Mouse (Mus musculus): ENCODE measurements around the gene Fam78b. TPM values are rescaled to one million over a fixed set of nuclear protein-coding genes. Genes with fewer than 3 reads are reported as not detected.

The Fam78b gene
- polyA plus RNA-seq, 1 experiment from 2014 or later, result 16.7 TPM

GRCm38 (mm10) chr1:167001844-167002485 is 748 bp downstream of the Fam78b start:
- WGBS, result 0% methylated on average over 30 of the region's 30 CpGs
- Histone ChIP-seq H3K4me3 (replicated peaks; ENCODE audit: low read depth, low read length) (peak overlapping the region; percentile 81), H3K4me2 (ENCODE audit: low read length) (peak overlapping the region; percentile 77), H3K27me3 (ENCODE audit: control insufficient read depth, insufficient read depth, low read length) (no peaks in the 10 kb centered on the region), H3K4me1 (ENCODE audit: control insufficient read depth, insufficient read depth, low read length) (peaks cover 19% of the 10 kb centered on the region), H3K36me3 (ENCODE audit: control insufficient read depth, insufficient read depth, low read length) (no peaks in the 10 kb centered on the region), H3K9ac (replicated peaks; ENCODE audit: low read length) (peak overlapping the region; percentile 91), H3K27ac (replicated peaks; ENCODE audit: low read depth, low read length) (peak overlapping the region; percentile 97), H3K9me3 (ENCODE audit: control insufficient read depth, low read length) (no peaks in the 10 kb centered on the region)
- DNase-seq, result peak; percentile 70
- ATAC-seq (ENCODE audit: low FRiP score, low TSS enrichment), result no peak

- no peaks in the 10 kb centered on the region for H3K9me3 ChIP-seq (ENCODE audit: control insufficient read depth, low read length)
- peak overlapping the region; percentile 97 for H3K27ac ChIP-seq (replicated peaks; ENCODE audit: low read depth, low read length)
- no peaks in the 10 kb centered on the region for H3K27me3 ChIP-seq (ENCODE audit: control insufficient read depth, insufficient read depth, low read length)
- H3K4me1 ChIP-seq (ENCODE audit: control insufficient read depth, insufficient read depth, low read length), result peaks cover 19% of the 10 kb centered on the region
- H3K36me3 ChIP-seq (ENCODE audit: control insufficient read depth, insufficient read depth, low read length), result no peaks in the 10 kb centered on the region
- 2% methylated on average over 19 of the region's 19 CpGs for WGBS
- H3K4me2 ChIP-seq (ENCODE audit: low read length), result peak overlapping the region; percentile 77
- ATAC-seq (ENCODE audit: low FRiP score, low TSS enrichment), result no peak
- H3K9ac ChIP-seq (replicated peaks; ENCODE audit: low read length), result peak overlapping the region; percentile 91
- H3K4me3 ChIP-seq (replicated peaks; ENCODE audit: low read depth, low read length), result peak overlapping the region; percentile 81
- DNase-seq, result peak; percentile 80
Observed at GRCm38 (mm10) chr1:167002486-167002850, 1.3 kb downstream of the Fam78b start.

GRCm38 (mm10) chr1:167004621-167005020 is 3.4 kb downstream of the Fam78b start:
- 64% methylated on average over 2 of the region's 2 CpGs for WGBS
- Histone ChIP-seq H3K27me3 (ENCODE audit: control insufficient read depth, insufficient read depth, low read length) (no peaks in the 10 kb centered on the region), H3K27ac (replicated peaks; ENCODE audit: low read depth, low read length) (no peak overlapping the region), H3K4me2 (ENCODE audit: low read length) (peak overlapping the region; percentile 27; the same call in 1 of the 2 replicates), H3K9me3 (ENCODE audit: control insufficient read depth, low read length) (no peaks in the 10 kb centered on the region), H3K4me3 (replicated peaks; ENCODE audit: low read depth, low read length) (no peak overlapping the region), H3K9ac (replicated peaks; ENCODE audit: low read length) (no peak overlapping the region), H3K4me1 (ENCODE audit: control insufficient read depth, insufficient read depth, low read length) (peaks cover 19% of the 10 kb centered on the region), H3K36me3 (ENCODE audit: control insufficient read depth, insufficient read depth, low read length) (no peaks in the 10 kb centered on the region)
- DNase-seq (no peak), ATAC-seq (ENCODE audit: low FRiP score, low TSS enrichment) (no peak)

GRCm38 (mm10) chr1:167007341-167007740 is 6.1 kb downstream of the Fam78b start:
- 90% methylated on average over 6 of the region's 6 CpGs for WGBS
- Histone ChIP-seq H3K27ac (replicated peaks; ENCODE audit: low read depth, low read length) (no peak overlapping the region), H3K36me3 (ENCODE audit: control insufficient read depth, insufficient read depth, low read length) (no peaks in the 10 kb centered on the region), H3K4me2 (ENCODE audit: low read length) (no peak overlapping the region), H3K4me1 (ENCODE audit: control insufficient read depth, insufficient read depth, low read length) (peaks cover 19% of the 10 kb centered on the region), H3K4me3 (replicated peaks; ENCODE audit: low read depth, low read length) (no peak overlapping the region), H3K9me3 (ENCODE audit: control insufficient read depth, low read length) (no peaks in the 10 kb centered on the region), H3K27me3 (ENCODE audit: control insufficient read depth, insufficient read depth, low read length) (no peaks in the 10 kb centered on the region), H3K9ac (replicated peaks; ENCODE audit: low read length) (no peak overlapping the region)
- ATAC-seq (ENCODE audit: low FRiP score, low TSS enrichment) (no peak), DNase-seq (no peak)

GRCm38 (mm10) chr1:167010190-167010589 is 9.0 kb downstream of the Fam78b start:
- peaks cover 19% of the 10 kb centered on the region for H3K4me1 ChIP-seq (ENCODE audit: control insufficient read depth, insufficient read depth, low read length)
- no peak for DNase-seq
- whole genome bisulfite sequencing, result 89% methylated on average over 9 of the region's 9 CpGs
- no peak overlapping the region for H3K27ac ChIP-seq (replicated peaks; ENCODE audit: low read depth, low read length)
- H3K36me3 ChIP-seq (ENCODE audit: control insufficient read depth, insufficient read depth, low read length), result no peaks in the 10 kb centered on the region
- no peaks in the 10 kb centered on the region for H3K27me3 ChIP-seq (ENCODE audit: control insufficient read depth, insufficient read depth, low read length)
- no peak overlapping the region for H3K4me3 ChIP-seq (replicated peaks; ENCODE audit: low read depth, low read length)
- no peak overlapping the region for H3K9ac ChIP-seq (replicated peaks; ENCODE audit: low read length)
- no peaks in the 10 kb centered on the region for H3K9me3 ChIP-seq (ENCODE audit: control insufficient read depth, low read length)
- H3K4me2 ChIP-seq (ENCODE audit: low read length), result no peak overlapping the region
- no peak for ATAC-seq (ENCODE audit: low FRiP score, low TSS enrichment)

GRCm38 (mm10) chr1:167011301-167011700 is 10.1 kb downstream of the Fam78b start:
- H3K4me2 ChIP-seq (ENCODE audit: low read length), result no peak overlapping the region
- no peaks in the 10 kb centered on the region for H3K36me3 ChIP-seq (ENCODE audit: control insufficient read depth, insufficient read depth, low read length)
- no peaks in the 10 kb centered on the region for H3K9me3 ChIP-seq (ENCODE audit: control insufficient read depth, low read length)
- WGBS, result 36% methylated on average over 6 of the region's 6 CpGs
- no peaks in the 10 kb centered on the region for H3K27me3 ChIP-seq (ENCODE audit: control insufficient read depth, insufficient read depth, low read length)
- H3K9ac ChIP-seq (replicated peaks; ENCODE audit: low read length), result no peak overlapping the region
- no peak overlapping the region for H3K4me3 ChIP-seq (replicated peaks; ENCODE audit: low read depth, low read length)
- ATAC-seq (ENCODE audit: low FRiP score, low TSS enrichment), result no peak
- no peak for DNase-seq
- peaks cover 15% of the 10 kb centered on the region; the same call in 1 of the 2 replicates for H3K4me1 ChIP-seq (ENCODE audit: control insufficient read depth, insufficient read depth, low read length)
- H3K27ac ChIP-seq (replicated peaks; ENCODE audit: low read depth, low read length), result no peak overlapping the region

- peaks cover 19% of the 10 kb centered on the region; the same call in 1 of the 2 replicates for H3K4me1 ChIP-seq (ENCODE audit: control insufficient read depth, insufficient read depth, low read length)
- WGBS, result 60% methylated on average over 8 of the region's 8 CpGs
- H3K27ac ChIP-seq (replicated peaks; ENCODE audit: low read depth, low read length), result no peak overlapping the region
Observed at GRCm38 (mm10) chr1:167012616-167013015, 11.4 kb downstream of the Fam78b start.

GRCm38 (mm10) chr1:167013234-167013864 is 12.1 kb downstream of the Fam78b start:
- Histone ChIP-seq H3K4me1 (ENCODE audit: control insufficient read depth, insufficient read depth, low read length) (peaks cover 19% of the 10 kb centered on the region; the same call in 1 of the 2 replicates), H3K27me3 (ENCODE audit: control insufficient read depth, insufficient read depth, low read length) (no peaks in the 10 kb centered on the region), H3K4me2 (ENCODE audit: low read length) (no peak overlapping the region), H3K27ac (replicated peaks; ENCODE audit: low read depth, low read length) (0 out of 2 replicates have a peak overlapping the region, but pooled peaks have one; percentile 42), H3K9me3 (ENCODE audit: control insufficient read depth, low read length) (no peaks in the 10 kb centered on the region), H3K4me3 (replicated peaks; ENCODE audit: low read depth, low read length) (no peak overlapping the region), H3K36me3 (ENCODE audit: control insufficient read depth, insufficient read depth, low read length) (no peaks in the 10 kb centered on the region), H3K9ac (replicated peaks; ENCODE audit: low read length) (no peak overlapping the region)
- DNase-seq, result peak; percentile 64
- ATAC-seq (ENCODE audit: low FRiP score, low TSS enrichment), result peak; percentile 73; the same call in 1 of the 2 replicates
- 36% methylated on average over 7 of the region's 7 CpGs for WGBS

More at GRCm38 (mm10) chr1:167012616-167013015, 11.4 kb downstream of the Fam78b start:
- Histone ChIP-seq H3K9ac (replicated peaks; ENCODE audit: low read length) (no peak overlapping the region), H3K36me3 (ENCODE audit: control insufficient read depth, insufficient read depth, low read length) (no peaks in the 10 kb centered on the region), H3K4me3 (replicated peaks; ENCODE audit: low read depth, low read length) (no peak overlapping the region), H3K4me2 (ENCODE audit: low read length) (no peak overlapping the region), H3K9me3 (ENCODE audit: control insufficient read depth, low read length) (no peaks in the 10 kb centered on the region), H3K27me3 (ENCODE audit: control insufficient read depth, insufficient read depth, low read length) (no peaks in the 10 kb centered on the region)
- ATAC-seq (ENCODE audit: low FRiP score, low TSS enrichment) (no peak), DNase-seq (no peak)

- Histone ChIP-seq H3K4me2 (ENCODE audit: low read length) (no peak overlapping the region), H3K4me3 (replicated peaks; ENCODE audit: low read depth, low read length) (no peak overlapping the region), H3K27me3 (ENCODE audit: control insufficient read depth, insufficient read depth, low read length) (no peaks in the 10 kb centered on the region), H3K27ac (replicated peaks; ENCODE audit: low read depth, low read length) (no peak overlapping the region), H3K4me1 (ENCODE audit: control insufficient read depth, insufficient read depth, low read length) (peaks cover 14% of the 10 kb centered on the region; the same call in 1 of the 2 replicates), H3K9ac (replicated peaks; ENCODE audit: low read length) (no peak overlapping the region), H3K9me3 (ENCODE audit: control insufficient read depth, low read length) (no peaks in the 10 kb centered on the region), H3K36me3 (ENCODE audit: control insufficient read depth, insufficient read depth, low read length) (no peaks in the 10 kb centered on the region)
- ATAC-seq (ENCODE audit: low FRiP score, low TSS enrichment) (no peak), DNase-seq (no peak)
- 77% methylated on average over 3 of the region's 3 CpGs for WGBS
Observed at GRCm38 (mm10) chr1:167016269-167016668, 15.1 kb downstream of the Fam78b start.

Data from midbrain, embryonic 14.5 days (tissue).